Mouse (Mus musculus) embryonic facial prominence, embryonic 10.5 days (tissue): ENCODE measurements around the gene Maml2. TPM values are rescaled to one million over a fixed set of nuclear protein-coding genes. Genes with fewer than 3 reads are reported as not detected.

Source experiments
- DNase-seq: peaks from one replicate; pipeline ENCODE4 v3.0.0-alpha.2; 2017; ENCODE audit warnings: low spot score
- H3K27ac ChIP-seq: fragments of 300-500 bp; sonication (generic); replicated peaks from 2 replicates; pipeline ENCODE4 v1.5.1; 2016; ENCODE audit warnings: mild to moderate bottlenecking
- H3K27me3 ChIP-seq: fragments of 300-500 bp; sonication (generic); replicated peaks from 2 replicates; pipeline ENCODE4 v1.6.1; 2016; ENCODE audit warnings: low read depth, mild to moderate bottlenecking; ENCODE audit not compliant: poor library complexity, severe bottlenecking
- H3K36me3 ChIP-seq: fragments of 300-500 bp; sonication (generic); replicated peaks from 2 replicates; pipeline ENCODE4 v1.6.1; 2016; ENCODE audit warnings: mild to moderate bottlenecking, moderate library complexity
- H3K4me1 ChIP-seq: fragments of 300-500 bp; sonication (generic); 2 replicates; pipeline ENCODE4 v1.6.1; 2016
- H3K4me3 ChIP-seq: fragments of 300-500 bp; sonication (generic); 2 replicates; pipeline ENCODE4 v1.5.1; 2016; ENCODE audit warnings: mild to moderate bottlenecking, moderate library complexity
- H3K9me3 ChIP-seq: fragments of 300-500 bp; sonication (generic); 2 replicates; pipeline ENCODE4 v1.6.1; 2016; ENCODE audit warnings: mild to moderate bottlenecking
- WGBS: fragments of 180-500 bp; shearing (Covaris S2); methylation state at CpG from one replicate; pipeline ENCODE4 v1.1.7; 2016; 5-methylcytosine and 5-hydroxymethylcytosine counted together
- polyA plus RNA-seq: library from polyadenylated mRNA; unstranded; fragments of >200 nt; fragmentation: Nextera tagmentation; extraction: Ambion mirVana; gene quantifications from 2 replicates; pipeline ENCODE4 v1.2.1, GENCODE M21; 2016

The Maml2 gene
- polyA plus RNA-seq, 1 experiment from 2014 or later: 8.0 TPM

DNA sequence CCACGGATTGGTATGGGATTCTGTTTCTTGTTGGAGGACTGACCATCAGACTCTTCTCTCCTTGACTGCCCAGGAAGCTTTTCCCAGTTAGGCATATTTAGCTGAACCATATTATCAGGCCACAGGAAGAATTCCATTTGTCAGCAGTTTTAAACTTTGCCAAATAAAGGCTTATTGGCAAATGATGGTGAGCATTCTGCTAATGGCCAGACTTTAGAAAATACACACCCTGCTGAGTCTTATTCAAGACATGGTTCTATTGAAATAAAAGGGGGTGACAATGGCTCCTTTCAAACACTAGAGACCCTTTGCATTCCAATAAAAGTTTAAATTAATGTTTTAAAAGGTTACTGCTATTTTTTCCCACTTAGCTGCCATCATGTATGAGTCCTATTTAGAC is 279.4 kb downstream of the Maml2 start:
- Histone ChIP-seq H3K27me3 (no peaks in the 10 kb centered on the region), H3K9me3 (peaks cover 6% of the 10 kb centered on the region; the same call in 1 of the 2 replicates), H3K36me3 (no peaks in the 10 kb centered on the region; the same call in 1 of the 2 replicates), H3K4me1 (peaks cover 13% of the 10 kb centered on the region), H3K27ac (no peak overlapping the region), H3K4me3 (no peak overlapping the region)
- no peak for DNase-seq
- 79% methylated on average over 1 of the region's 1 CpGs for WGBS

DNA sequence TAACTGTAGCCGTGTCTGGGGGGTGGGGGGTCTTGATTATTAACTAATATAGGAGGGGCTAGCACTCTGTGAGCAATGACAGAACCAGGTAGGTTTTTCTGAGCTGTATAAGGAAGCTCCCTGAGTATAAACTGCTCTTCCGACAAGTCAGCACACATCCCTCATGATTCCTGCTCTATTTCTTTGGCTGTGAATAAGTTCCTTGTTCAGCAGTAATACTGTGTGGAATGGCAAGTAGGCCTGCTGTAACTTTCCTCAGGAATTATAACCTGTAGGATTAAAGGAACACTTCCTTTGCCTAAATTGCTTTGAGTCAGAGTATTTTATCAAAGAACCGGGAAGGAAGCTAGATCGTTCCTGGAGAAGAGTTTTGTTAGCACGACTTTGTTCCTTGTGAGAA is 283.4 kb downstream of the Maml2 start:
- no peak for DNase-seq
- Histone ChIP-seq H3K27ac (no peak overlapping the region), H3K4me1 (peaks cover 29% of the 10 kb centered on the region), H3K36me3 (no peaks in the 10 kb centered on the region), H3K27me3 (no peaks in the 10 kb centered on the region), H3K4me3 (no peak overlapping the region), H3K9me3 (no peaks in the 10 kb centered on the region)
- 87% methylated on average over 5 of the region's 5 CpGs for WGBS

DNA sequence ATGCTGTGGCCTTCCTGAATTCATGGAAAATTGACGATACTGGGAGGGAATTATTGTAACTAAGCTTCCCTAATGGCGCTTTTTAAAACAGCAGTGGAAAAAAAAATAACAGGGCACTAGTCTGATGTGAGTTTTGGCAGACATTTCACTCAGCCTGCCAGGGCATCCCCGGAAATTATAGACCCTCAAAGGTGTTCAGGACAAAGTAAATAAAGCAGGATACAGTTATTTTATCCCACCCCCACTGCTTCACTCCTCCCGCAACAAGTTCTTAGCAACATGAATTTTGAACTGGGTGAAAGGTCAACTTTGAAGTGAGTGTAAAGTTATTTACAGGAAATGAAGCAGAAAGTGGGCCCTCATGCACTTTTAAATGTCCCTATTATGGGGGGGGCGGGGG is 286.2 kb downstream of the Maml2 start:
- WGBS: 41% methylated on average over 5 of the region's 5 CpGs
- Histone ChIP-seq H3K9me3 (no peaks in the 10 kb centered on the region), H3K4me3 (no peak overlapping the region), H3K27ac (no peak overlapping the region), H3K27me3 (no peaks in the 10 kb centered on the region), H3K4me1 (peaks cover 36% of the 10 kb centered on the region), H3K36me3 (no peaks in the 10 kb centered on the region)
- no peak for DNase-seq

DNA sequence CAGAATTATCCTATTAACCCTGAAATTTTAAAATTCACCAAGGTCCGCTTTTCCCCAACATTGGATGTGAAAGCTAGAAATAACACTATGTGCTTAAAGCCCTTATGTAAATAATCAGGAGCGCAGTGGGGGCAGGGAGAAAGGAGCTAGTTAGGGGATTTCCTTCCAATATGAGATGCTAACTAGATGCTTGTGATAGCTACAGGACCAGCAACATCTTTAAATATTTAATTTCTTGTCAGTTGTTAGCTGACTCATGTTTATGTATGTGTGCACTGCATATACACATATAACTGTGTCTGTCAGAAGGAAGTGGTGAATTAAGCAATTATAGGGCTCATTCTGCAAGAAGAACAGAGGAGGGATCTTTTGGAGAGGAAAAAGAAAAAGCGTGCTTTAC is 286.7 kb downstream of the Maml2 start:
- 67% methylated on average over 3 of the region's 3 CpGs for WGBS
- no peaks in the 10 kb centered on the region for H3K27me3 ChIP-seq
- peaks cover 36% of the 10 kb centered on the region for H3K4me1 ChIP-seq
- no peak overlapping the region for H3K4me3 ChIP-seq
- H3K9me3 ChIP-seq: no peaks in the 10 kb centered on the region
- H3K36me3 ChIP-seq: no peaks in the 10 kb centered on the region
- no peak overlapping the region for H3K27ac ChIP-seq
- no peak for DNase-seq

DNA sequence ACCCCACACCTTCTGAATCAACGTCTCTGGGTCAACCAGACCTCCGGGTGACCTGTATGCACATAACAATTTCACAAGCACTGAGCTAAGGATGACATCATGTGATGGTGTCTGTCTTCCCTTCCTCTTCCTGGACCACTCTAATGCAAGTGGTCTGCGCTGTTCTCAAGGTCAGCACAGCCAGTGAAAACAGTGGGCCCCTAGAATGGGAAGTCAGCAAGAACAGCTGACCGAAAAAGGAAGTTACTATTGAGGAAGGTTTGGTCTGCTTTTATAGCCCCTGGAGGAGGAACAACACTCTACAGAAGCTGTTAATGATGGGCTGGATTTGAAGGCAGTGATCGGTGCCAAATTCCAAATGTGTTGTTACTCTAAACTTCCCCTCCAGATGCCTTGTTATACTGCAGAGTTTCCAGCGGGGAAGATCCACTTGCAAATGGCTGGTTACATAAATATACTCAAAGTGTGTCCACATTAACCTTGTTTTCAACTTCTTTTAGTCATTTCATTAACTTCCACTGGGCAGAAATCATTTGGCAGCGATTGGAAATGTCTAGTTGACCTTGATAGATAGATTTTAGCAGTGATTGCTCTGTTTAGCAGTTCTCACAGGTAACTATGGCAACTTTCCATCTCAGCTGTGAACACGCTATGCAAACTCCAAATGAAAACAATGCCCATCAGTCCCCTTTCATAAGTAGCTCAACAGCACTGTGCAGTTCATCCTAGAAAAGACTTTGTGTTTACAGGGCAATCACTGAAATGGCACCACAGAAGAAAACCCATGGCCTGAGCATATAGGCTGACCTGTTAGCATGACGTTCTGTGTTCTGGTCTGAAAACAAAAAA is 289.6 kb downstream of the Maml2 start:
- H3K4me3 ChIP-seq: no peak overlapping the region
- no peaks in the 10 kb centered on the region for H3K9me3 ChIP-seq
- no peaks in the 10 kb centered on the region for H3K27me3 ChIP-seq
- WGBS: 78% methylated on average over 9 of the region's 9 CpGs
- no peaks in the 10 kb centered on the region for H3K36me3 ChIP-seq
- no peak overlapping the region for H3K27ac ChIP-seq
- H3K4me1 ChIP-seq: peaks cover 36% of the 10 kb centered on the region
- DNase-seq: no peak

DNA sequence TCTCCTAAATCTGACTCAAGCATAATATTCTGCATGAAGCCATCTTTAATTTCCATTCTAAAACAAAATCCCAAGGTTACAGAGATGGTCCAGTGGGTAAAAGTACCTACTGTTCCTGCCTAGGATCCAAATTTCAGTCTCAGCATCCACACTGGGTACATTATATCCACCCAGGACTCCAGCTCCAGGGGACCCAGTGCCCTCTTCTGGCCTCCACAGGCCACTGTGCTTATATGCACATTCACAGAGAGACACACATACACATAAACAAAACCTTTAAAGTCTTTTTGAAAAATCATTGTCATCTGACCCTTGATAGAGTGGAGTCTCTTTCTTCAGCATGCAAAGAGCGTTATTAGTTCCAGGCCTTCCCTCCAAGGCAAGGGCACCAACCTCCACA is 291.0 kb downstream of the Maml2 start:
- Histone ChIP-seq H3K27me3 (no peaks in the 10 kb centered on the region), H3K27ac (no peak overlapping the region), H3K9me3 (no peaks in the 10 kb centered on the region), H3K36me3 (no peaks in the 10 kb centered on the region), H3K4me1 (peaks cover 27% of the 10 kb centered on the region), H3K4me3 (no peak overlapping the region)
- no peak for DNase-seq
- 90% methylated on average over 1 of the region's 1 CpGs for WGBS

DNA sequence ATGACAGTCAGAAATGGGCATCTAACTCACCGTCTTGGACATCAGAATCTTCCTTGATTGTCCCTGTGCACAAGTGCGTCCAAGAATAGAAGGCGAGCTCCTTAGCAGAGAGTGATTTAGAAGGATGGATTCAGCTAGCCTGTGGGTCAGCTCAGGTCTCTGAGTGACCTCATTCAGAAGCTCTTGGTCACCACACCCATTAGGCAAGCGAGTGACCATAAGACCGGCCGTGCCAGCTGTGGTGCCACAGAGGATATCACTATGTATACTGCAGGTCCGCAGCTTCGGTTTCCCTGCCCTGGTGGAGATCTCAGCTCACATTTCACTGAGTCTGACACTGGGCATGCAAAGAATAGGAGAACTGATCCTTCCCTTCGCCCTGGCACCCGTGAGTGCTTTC is 294.9 kb downstream of the Maml2 start:
- 88% methylated on average over 10 of the region's 10 CpGs for WGBS
- Histone ChIP-seq H3K9me3 (no peaks in the 10 kb centered on the region), H3K36me3 (no peaks in the 10 kb centered on the region), H3K4me3 (no peak overlapping the region), H3K27ac (no peak overlapping the region), H3K4me1 (0 out of 2 replicates have a peak, but pooled peaks cover 3% of the 10 kb centered on the region), H3K27me3 (no peaks in the 10 kb centered on the region)
- DNase-seq: no peak

DNA sequence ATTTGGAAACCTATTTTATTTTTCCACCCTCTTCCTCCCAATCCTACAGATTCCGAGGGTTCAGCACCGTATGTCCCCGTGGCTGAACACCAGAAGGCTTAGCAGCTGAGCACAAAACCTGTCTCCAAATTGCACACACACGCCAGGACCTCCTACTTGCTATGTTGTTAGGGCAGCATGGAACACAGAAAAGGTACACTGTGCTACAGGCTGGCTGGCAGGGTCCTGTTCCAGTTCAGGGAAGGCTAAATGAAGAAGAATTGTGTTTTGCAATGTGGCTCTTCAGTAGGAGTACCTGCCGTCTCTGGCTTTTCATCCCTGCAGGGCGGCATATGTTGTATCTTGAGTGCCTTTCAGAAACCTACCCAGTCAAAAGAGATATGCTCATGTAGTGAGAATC is 300.0 kb downstream of the Maml2 start:
- Histone ChIP-seq H3K27me3 (no peaks in the 10 kb centered on the region), H3K36me3 (no peaks in the 10 kb centered on the region), H3K9me3 (no peaks in the 10 kb centered on the region), H3K27ac (no peak overlapping the region), H3K4me1 (0 out of 2 replicates have a peak, but pooled peaks cover 3% of the 10 kb centered on the region), H3K4me3 (no peak overlapping the region)
- 89% methylated on average over 6 of the region's 6 CpGs for WGBS
- no peak for DNase-seq

DNA sequence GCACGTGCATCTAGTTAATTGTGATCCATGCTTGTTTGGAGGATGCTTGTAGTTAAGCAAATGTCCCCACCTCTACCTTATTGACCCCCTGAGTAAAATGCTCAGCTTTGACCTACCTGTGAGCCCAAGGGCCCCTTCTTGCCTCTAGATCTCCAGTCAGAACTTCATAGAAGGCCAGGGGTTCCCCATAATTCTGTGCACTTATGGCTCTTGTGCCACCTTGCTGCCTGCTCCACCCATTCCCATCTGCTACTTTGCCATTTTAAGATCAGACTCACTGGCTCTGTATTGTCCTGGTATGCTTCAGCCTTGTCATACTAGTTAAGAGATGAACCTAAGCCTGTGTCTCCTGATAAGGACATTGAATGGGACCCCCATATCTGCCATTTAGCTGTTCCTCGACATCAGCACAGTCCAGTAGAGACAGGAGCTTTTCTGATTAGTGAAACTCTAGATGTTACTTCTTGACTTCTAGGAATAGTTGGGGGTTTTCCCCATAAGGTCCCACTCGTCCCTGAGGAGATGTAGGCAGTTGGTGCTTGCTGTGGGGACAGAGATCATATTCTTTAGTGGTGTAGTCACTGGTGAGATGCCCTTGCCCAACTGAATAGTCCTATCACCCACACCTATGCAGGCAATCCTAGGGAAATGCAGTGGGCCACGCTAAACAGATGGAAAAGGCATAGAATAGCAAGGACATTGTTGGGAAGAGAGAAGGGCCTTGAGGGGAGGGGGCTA is 301.0 kb downstream of the Maml2 start:
- H3K9me3 ChIP-seq: no peaks in the 10 kb centered on the region
- H3K27me3 ChIP-seq: no peaks in the 10 kb centered on the region
- no peak for DNase-seq
- H3K4me3 ChIP-seq: no peak overlapping the region
- no peak overlapping the region for H3K27ac ChIP-seq
- no peaks in the 10 kb centered on the region for H3K36me3 ChIP-seq
- 0 out of 2 replicates have a peak, but pooled peaks cover 3% of the 10 kb centered on the region for H3K4me1 ChIP-seq
- WGBS: 76% methylated on average over 4 of the region's 4 CpGs

DNA sequence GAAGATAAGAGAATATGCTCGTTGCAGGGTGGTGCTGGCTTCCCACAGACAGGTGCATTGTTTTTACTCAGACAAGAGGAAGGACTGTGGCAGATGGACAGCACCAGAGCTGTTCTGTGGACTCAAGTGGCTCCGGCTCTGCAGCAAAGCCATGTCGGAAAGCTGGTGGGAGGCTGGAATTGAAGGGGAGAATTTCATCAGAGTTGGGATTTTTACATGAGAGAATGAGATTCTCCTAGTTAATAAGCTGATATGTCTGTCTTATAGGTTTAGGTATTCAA is 301.5 kb downstream of the Maml2 start:
- Histone ChIP-seq H3K27ac (no peak overlapping the region), H3K27me3 (no peaks in the 10 kb centered on the region), H3K4me3 (no peak overlapping the region), H3K4me1 (0 out of 2 replicates have a peak, but pooled peaks cover 3% of the 10 kb centered on the region), H3K36me3 (no peaks in the 10 kb centered on the region), H3K9me3 (no peaks in the 10 kb centered on the region)
- 83% methylated on average over 3 of the region's 3 CpGs for WGBS
- no peak for DNase-seq

DNA sequence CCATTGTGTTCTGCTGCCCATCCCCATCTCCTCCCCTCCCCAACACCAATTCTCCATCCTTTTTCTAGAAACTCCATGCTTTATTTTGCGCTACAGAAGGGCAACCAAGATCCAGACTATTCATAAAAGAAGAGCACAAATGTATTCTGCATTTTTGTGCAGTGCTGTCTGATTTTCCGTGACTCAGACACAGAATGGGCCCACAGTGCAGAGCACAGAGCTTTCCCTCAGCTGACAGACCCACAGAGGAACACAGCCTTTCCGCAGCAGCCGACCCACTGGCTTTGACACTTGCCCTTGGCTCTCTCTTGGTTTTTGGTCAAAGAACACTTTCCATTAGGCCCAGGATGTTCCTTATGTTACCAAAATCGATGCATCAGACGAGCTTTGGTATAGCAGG is 302.0 kb downstream of the Maml2 start:
- DNase-seq: no peak
- Histone ChIP-seq H3K27ac (no peak overlapping the region), H3K27me3 (no peaks in the 10 kb centered on the region), H3K4me1 (0 out of 2 replicates have a peak, but pooled peaks cover 3% of the 10 kb centered on the region), H3K9me3 (no peaks in the 10 kb centered on the region), H3K4me3 (no peak overlapping the region), H3K36me3 (no peaks in the 10 kb centered on the region)
- WGBS: 91% methylated on average over 6 of the region's 6 CpGs

DNA sequence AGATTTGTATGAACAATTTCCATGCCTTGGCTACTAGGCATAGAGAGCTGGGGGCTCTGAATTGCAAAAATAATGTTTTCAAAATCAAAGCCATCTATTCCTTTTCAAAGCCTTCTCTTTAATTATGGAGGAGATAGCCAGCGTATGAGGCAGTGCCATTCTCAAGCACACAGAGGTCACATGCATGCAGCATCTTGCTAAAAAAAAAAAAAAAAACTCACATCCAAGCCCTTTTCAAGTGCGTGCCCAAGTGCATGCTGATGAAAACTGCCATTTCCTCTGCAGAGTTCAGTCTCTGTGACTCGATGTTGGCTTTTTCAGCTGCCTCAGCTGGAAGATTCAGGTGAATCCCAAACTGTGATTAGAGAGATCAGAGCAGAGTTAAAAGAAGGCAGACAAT is 304.0 kb downstream of the Maml2 start:
- H3K36me3 ChIP-seq: no peaks in the 10 kb centered on the region
- H3K9me3 ChIP-seq: no peaks in the 10 kb centered on the region
- 77% methylated on average over 3 of the region's 3 CpGs for WGBS
- H3K27ac ChIP-seq: no peak overlapping the region
- H3K4me1 ChIP-seq: no peaks in the 10 kb centered on the region
- no peaks in the 10 kb centered on the region for H3K27me3 ChIP-seq
- H3K4me3 ChIP-seq: no peak overlapping the region
- no peak for DNase-seq

DNA sequence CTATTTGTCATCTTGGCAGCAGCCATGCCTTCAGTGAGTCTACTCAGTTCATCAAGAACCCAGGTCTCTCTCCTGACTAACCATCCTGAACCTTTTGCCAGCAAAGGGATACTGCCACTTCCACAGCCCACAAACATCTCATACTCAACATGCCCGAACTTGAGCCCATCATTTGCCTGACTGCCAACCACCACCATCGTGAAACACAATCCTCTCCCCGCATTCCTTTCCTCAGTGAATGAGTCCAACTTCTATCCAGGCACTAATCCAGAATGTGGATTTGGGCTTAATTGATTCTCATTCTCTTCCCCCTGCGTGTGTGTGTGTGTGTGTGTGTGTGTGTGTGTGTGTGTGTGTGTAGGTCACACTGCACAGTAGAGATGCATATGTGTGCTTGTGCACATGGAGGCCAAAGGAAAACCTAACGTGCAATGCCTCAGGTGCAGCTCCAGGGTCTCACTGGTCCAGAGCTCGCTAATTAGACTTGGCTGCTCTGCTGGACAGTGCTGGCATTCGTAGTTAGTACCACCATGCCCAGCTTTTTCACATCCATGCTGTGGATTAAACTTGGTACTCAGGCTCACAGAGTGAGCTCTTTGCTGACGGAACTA is 305.9 kb downstream of the Maml2 start:
- 86% methylated on average over 8 of the region's 8 CpGs for WGBS
- Histone ChIP-seq H3K4me3 (no peak overlapping the region), H3K9me3 (no peaks in the 10 kb centered on the region), H3K27ac (no peak overlapping the region), H3K4me1 (no peaks in the 10 kb centered on the region), H3K27me3 (no peaks in the 10 kb centered on the region), H3K36me3 (no peaks in the 10 kb centered on the region)
- DNase-seq: no peak
